Mouse (Mus musculus): Measurements from ENCODE around the gene Rpgrip1. TPM values are rescaled to one million over a fixed set of nuclear protein-coding genes. Genes with fewer than 3 reads are reported as not detected.

Gene Rpgrip1
- polyA plus RNA-seq, 1 experiment, result 0.95 TPM

DNA sequence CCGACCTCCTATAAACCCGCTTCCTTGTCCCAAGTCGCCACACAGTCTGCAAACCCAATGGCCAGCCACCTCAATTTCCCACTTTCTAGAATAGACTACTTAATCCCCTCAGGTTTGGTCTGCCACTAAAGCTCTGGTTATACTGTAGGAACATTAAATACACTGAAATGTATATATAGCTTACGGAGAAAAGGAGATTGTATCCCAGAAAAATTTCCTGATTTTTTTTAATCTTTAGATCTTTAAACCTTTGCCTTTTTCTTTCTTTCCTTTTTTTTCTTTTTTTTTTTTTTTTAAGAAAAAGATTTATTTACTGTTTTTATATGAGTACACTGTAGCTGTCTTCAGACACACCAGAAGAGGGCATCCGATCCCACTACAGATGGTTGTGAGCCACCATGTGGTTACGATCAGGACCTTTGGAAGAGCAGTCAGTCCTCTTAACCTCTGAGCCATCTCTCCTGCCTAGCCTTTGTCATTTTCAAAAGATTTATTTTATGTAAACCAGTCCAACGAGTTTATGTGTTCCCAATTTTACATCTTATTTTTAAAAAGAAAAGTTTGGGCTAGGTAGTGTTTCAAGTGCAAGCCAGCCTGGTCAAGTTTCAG lies 5.7 kb upstream of the Rpgrip1 start:
- peak overlapping the region; percentile 89 for H3K27ac ChIP-seq (replicated peaks; ENCODE audit: low read depth, low read length)
- H3K4me3 ChIP-seq (ENCODE audit: insufficient read depth, low read depth, low read length), result peak overlapping the region; percentile 58
- H3K4me1 ChIP-seq (ENCODE audit: control insufficient read depth, insufficient read depth, insufficient read length, low read length), result peaks cover 10% of the 10 kb centered on the region

DNA sequence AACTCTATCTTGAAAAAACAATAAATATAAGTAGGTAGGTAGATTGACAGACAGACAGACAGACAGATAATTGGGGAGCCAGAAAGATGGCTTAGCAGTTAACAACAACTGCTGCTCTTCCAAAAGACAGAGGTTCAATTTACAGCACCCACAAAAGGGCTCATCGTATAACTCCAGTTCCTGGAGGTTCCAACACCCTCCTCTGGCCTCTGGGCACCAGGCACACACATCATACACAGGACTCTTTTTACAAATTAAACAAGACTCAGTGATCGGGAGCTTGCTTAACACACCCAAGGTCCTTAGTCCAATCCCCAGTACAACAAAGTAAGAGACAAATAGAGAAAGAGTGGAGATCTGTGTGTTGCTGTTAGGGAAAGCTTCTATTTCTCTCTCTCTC lies 5.2 kb upstream of the Rpgrip1 start:
- Histone ChIP-seq H3K4me1 (ENCODE audit: control insufficient read depth, insufficient read depth, insufficient read length, low read length) (peaks cover 10% of the 10 kb centered on the region), H3K27ac (replicated peaks; ENCODE audit: low read depth, low read length) (no peak overlapping the region), H3K4me3 (ENCODE audit: insufficient read depth, low read depth, low read length) (no peak overlapping the region)

DNA sequence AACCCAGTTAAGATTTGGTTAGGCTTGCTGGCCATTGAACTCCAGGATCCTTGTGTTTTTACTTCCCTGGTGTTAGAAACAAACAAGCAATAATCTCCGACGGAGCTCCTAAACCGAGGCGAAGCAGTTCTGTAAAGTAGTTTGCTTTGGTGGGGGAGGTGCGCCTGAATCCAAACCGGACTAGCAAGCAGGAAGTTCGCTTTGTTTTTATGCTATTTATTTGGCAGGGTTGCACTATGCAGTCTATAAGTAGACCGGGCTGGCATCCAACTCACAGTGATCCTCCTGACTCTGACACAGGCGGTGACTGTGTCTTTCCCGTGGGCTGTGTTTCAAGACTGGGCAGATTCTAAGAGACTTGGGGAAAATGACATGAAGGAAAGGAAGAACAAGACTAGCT lies 3.8 kb upstream of the Rpgrip1 start:
- H3K27ac ChIP-seq (replicated peaks; ENCODE audit: low read depth, low read length), result peak overlapping the region; percentile 82
- H3K4me3 ChIP-seq (ENCODE audit: insufficient read depth, low read depth, low read length), result no peak overlapping the region
- peaks cover 3% of the 10 kb centered on the region; the same call in 1 of the 2 replicates for H3K4me1 ChIP-seq (ENCODE audit: control insufficient read depth, insufficient read depth, insufficient read length, low read length)

DNA sequence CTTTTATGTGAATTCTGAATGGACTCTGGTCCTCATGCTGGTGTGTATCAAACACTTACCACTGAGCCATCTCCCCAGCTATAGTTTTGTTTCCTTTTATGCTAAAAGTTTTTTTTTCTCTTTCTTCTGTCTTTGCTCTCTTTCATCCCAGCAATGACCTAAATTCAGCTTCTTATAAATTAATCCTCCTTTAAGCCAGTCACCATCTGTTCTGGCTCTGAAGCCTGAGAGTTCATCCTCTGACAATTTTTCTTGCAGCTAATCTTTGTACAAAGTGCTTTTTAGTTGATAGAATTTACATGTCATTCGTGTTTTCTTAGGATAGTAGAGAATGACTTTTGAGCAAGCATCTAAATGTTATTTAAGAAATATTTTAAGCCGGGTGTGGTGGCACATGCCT lies 2.5 kb upstream of the Rpgrip1 start:
- Histone ChIP-seq H3K4me3 (ENCODE audit: insufficient read depth, low read depth, low read length) (no peak overlapping the region), H3K27ac (replicated peaks; ENCODE audit: low read depth, low read length) (no peak overlapping the region), H3K4me1 (ENCODE audit: control insufficient read depth, insufficient read depth, insufficient read length, low read length) (peaks cover 3% of the 10 kb centered on the region; the same call in 1 of the 2 replicates)

DNA sequence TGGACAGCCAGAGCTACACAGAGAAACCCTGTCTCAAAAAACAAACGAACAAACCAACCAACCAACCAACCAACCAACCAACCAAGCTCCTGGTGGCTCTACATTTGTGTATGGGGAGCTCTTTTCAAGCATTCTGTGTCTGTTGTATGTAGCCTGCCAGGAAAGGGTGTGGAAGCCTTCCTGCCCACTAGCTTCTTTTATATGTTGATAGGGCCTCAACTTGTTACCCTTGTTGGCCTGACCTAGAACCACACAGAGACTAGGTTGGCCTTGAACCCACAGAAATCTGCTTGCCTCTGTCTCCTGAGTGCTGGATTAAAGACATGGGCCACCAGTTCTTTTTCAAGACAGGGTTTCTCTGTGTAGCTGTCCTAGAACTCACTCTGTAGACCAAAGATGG lies 3.6 kb downstream of the Rpgrip1 start:
- Histone ChIP-seq H3K4me3 (ENCODE audit: insufficient read depth, low read depth, low read length) (no peak overlapping the region), H3K4me1 (ENCODE audit: control insufficient read depth, insufficient read depth, insufficient read length, low read length) (no peaks in the 10 kb centered on the region), H3K27ac (replicated peaks; ENCODE audit: low read depth, low read length) (no peak overlapping the region)

DNA sequence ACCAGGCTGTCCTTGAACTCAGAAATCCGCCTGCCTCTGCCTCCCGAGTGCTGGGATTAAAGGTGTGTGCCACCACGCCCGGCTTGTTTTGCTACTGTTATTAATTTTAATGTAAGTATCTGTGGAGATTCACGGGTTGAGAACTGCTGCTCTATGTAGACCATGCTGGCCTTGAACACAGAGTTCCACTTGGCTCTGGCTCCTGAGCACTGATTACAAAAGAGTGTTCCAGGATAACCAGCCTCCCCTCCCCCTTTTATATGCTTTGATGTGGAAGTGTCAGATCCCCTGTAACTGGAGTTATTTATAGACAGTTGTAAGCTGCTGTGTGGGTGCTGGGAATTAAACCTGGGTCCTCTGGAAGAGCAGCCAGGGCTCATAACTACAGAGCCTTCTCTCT lies 6.7 kb downstream of the Rpgrip1 start:
- Histone ChIP-seq H3K4me3 (ENCODE audit: insufficient read depth, low read depth, low read length) (no peak overlapping the region), H3K27ac (replicated peaks; ENCODE audit: low read depth, low read length) (no peak overlapping the region), H3K4me1 (ENCODE audit: control insufficient read depth, insufficient read depth, insufficient read length, low read length) (no peaks in the 10 kb centered on the region)

DNA sequence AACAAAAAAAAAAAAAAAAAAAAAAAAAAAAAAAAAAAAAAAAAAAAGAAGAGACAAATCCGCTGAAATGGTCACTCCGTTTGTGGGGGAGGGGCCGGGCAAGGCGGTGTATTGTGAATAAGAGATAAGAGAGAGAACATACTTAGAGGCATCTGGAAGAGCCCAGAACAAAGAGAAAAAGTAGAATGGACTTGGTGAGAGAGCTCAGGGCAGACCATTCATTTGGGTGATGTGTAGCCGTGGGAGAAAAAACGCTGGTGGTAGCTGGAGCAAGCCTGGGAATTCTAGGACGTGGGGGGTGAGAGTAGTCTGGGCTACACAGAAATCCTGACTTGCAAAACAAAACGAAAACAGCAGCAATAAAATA lies 7.9 kb downstream of the Rpgrip1 start:
- no peaks in the 10 kb centered on the region for H3K4me1 ChIP-seq (ENCODE audit: control insufficient read depth, insufficient read depth, insufficient read length, low read length)
- H3K27ac ChIP-seq (replicated peaks; ENCODE audit: low read depth, low read length), result no peak overlapping the region
- H3K4me3 ChIP-seq (ENCODE audit: insufficient read depth, low read depth, low read length), result peak overlapping the region; percentile 67

DNA sequence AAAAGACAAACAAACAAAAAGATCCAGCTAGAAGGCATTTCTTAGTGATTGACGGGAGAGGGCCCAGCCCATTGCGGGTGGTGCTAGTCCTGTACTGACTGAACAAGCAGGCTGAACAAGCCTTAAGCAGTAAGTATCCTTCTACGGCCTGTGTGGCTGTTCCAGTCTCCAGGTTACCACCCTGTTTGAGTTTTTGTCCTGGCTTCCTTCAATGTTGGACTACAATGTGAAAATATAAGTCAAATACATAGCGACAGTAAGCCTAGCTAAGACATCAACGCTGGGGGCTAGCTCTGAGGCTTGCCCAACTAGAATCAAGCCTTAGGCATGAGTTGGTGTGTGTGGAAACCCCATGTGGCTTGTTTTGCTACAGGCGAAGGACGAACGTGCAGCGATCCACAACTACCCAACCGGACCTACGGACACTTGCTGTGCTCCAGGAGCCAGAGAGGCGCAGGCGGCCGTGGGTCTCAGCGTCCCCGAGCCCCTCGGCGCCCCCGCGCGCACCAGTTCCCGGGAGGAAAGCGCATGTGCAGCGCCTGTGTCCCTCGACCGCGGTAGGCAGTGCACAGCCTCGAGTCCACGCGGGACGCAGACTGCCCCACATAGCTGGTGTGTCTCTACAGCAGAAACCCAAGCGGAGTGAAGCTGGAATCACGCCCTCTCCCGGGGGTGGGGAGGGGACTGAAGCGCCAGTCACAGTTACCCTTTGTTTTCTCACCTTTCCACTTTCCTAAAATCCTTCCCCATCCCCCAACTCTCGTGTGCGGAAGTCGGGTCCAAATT lies 8.5 kb downstream of the Rpgrip1 start:
- Histone ChIP-seq H3K4me1 (ENCODE audit: control insufficient read depth, insufficient read depth, insufficient read length, low read length) (no peaks in the 10 kb centered on the region), H3K27ac (replicated peaks; ENCODE audit: low read depth, low read length) (no peak overlapping the region), H3K4me3 (ENCODE audit: insufficient read depth, low read depth, low read length) (peak overlapping the region; percentile 67)

DNA sequence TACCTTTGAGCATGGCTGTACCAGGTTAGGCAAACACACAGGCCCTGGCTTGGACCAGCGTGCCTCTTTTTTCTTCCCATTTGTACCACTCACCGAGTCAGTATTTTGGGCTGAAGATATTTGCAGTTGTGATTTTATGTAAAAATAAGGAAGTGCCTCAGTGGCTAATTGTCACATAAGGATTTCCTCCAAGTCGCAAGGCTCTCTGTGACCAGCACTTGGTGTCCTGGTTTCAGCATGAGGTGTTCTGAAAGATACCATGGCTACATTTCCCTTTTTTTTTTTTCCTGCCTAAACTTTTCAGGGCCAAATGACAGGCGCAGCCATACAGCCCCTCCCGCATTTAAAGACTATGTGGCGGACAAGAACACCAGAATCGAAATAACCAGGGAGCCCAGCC lies 9.7 kb downstream of the Rpgrip1 start:
- no peak overlapping the region for H3K27ac ChIP-seq (replicated peaks; ENCODE audit: low read depth, low read length)
- no peak overlapping the region for H3K4me3 ChIP-seq (ENCODE audit: insufficient read depth, low read depth, low read length)
- H3K4me1 ChIP-seq (ENCODE audit: control insufficient read depth, insufficient read depth, insufficient read length, low read length), result no peaks in the 10 kb centered on the region

DNA sequence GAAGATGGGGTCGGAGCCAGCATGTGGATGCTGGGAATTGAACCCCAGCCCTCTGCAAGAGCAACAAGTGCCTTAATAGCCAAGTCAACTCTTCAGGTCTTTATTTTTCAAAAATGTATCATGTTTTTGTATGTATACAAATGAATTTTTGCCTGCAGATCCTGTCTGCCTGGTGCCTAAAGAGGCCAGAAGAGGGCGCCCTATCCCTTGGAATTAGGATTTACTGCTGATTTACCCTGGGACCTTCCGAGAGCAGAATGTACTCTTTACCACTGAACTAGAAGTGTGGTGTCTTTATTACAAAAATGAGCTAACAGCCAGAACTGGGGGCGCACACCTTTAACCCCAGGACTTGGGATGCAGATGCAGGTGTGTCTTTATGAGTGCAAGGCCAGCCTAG lies 13.4 kb downstream of the Rpgrip1 start:
- H3K4me1 ChIP-seq (ENCODE audit: control insufficient read depth, insufficient read depth, insufficient read length, low read length), result no peaks in the 10 kb centered on the region
- no peak overlapping the region for H3K4me3 ChIP-seq (ENCODE audit: insufficient read depth, low read depth, low read length)
- no peak overlapping the region for H3K27ac ChIP-seq (replicated peaks; ENCODE audit: low read depth, low read length)

DNA sequence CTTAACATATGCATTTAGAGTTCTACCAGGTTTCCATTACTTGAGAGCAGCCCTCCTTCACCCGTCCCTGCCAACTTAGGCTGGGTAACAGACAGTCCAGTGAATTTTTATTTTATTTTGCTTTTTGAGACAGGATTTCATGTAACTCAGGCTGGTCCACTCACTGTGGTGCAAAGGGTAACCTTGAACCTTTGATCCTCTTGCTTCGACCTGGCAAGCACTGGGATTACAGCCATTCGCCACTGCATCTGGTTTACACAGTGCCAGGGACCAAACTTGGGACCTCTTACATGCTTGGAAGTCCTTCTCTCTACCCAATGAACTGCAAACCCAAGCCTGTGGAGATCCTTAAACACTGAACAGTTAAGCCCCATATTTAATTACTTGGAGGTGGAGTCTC lies 14.1 kb downstream of the Rpgrip1 start:
- Histone ChIP-seq H3K4me1 (ENCODE audit: control insufficient read depth, insufficient read depth, insufficient read length, low read length) (no peaks in the 10 kb centered on the region), H3K27ac (replicated peaks; ENCODE audit: low read depth, low read length) (no peak overlapping the region), H3K4me3 (ENCODE audit: insufficient read depth, low read depth, low read length) (no peak overlapping the region)

DNA sequence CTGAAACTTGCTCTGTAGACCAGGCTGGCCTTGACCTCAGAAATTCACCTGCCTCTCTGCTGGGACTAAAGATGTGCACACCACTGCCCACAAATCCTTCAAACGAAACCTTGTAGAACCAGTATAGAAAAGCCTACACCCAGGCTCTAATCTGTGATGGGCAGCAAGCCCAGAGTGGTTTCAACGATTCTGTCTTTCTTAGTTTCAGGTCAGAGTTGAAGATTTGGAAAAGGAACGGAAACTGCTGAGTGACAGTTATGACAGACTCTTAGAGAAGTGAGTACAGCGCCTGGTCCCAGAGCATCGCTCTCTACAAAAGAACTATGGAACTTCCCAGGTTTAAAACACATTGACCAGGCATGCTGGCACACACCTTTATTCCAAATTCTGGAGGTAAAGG lies 23.1 kb downstream of the Rpgrip1 start:
- H3K27ac ChIP-seq (replicated peaks; ENCODE audit: low read depth, low read length), result no peak overlapping the region
- no peaks in the 10 kb centered on the region for H3K4me1 ChIP-seq (ENCODE audit: control insufficient read depth, insufficient read depth, insufficient read length, low read length)
- H3K4me3 ChIP-seq (ENCODE audit: insufficient read depth, low read depth, low read length), result no peak overlapping the region

DNA sequence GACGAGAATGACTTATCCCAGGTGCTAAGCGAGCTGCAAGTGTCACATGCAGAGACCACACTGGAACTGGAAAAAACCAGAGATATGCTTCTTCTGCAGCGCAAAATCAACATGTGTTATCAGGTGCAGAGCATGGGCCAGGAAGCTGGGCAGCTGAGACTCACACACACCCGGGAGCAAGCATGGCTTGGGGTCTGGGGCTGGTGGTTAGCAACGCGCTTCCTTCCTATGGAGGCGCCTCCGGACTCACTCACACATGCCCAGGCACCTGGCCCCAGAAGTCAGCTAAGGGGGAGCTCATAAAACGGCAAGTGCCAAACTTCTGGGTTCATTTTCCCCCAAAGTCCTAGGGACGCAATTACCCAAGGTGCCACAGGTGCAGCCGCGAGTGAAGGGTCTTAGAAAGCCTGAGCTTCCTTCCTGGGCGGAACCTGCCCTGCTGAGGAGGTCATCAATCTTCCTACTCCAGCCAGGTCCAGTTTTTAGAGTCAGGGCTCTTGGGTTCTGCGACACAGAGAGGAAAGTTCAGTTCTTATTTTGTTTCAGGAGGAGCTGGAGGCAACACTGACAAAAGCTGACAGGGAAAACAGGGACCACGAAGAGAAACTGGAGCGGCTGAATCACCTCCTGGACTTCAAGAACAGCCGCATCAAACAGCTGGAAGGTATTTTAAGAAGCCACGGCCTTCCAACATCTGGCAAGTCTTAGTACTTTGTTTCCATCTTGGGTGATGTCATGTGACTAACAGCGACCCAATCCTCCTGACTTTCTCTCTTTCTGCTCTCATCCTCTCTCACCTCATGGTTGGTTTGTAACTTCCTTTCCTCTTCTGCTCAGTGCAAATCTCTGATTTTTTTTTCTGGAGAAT lies 30.3 kb downstream of the Rpgrip1 start:
- Histone ChIP-seq H3K4me3 (ENCODE audit: insufficient read depth, low read depth, low read length) (peak overlapping the region; percentile 28), H3K27ac (replicated peaks; ENCODE audit: low read depth, low read length) (no peak overlapping the region), H3K4me1 (ENCODE audit: control insufficient read depth, insufficient read depth, insufficient read length, low read length) (no peaks in the 10 kb centered on the region)

DNA sequence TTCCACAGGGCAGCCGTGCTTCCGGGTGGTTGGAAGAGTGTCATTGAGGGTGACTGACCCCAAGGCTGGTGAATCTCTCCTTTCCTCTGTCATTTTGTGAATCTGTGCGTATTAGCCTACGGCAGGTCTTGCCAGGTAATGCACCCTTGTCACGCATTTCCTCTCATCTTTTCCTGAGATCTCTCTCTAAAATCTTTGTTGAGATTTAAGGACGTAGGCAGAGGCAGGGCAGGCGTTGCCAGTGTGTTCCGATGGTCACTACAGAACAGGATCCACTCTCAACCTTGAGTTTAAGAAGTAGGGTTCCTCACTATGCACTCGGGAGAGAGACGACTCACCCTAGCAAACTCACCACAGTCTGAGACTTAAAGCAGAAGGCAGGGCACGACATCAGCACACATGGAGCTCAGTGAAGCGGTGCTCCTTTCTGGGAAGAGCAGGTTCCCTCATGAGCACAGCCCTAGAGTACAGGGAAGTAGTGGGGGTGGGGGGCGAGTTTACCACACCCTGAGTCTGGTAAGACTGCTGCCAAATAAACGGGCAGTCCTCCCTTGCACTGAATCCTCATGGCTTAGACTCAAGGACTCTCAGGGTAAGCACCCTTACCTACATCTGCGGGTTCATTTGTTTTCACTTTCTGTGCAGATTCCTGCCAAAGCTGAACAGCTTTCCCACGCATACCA lies 31.1 kb downstream of the Rpgrip1 start:
- Histone ChIP-seq H3K27ac (replicated peaks; ENCODE audit: low read depth, low read length) (no peak overlapping the region), H3K4me1 (ENCODE audit: control insufficient read depth, insufficient read depth, insufficient read length, low read length) (no peaks in the 10 kb centered on the region), H3K4me3 (ENCODE audit: insufficient read depth, low read depth, low read length) (peak overlapping the region; percentile 28)

DNA sequence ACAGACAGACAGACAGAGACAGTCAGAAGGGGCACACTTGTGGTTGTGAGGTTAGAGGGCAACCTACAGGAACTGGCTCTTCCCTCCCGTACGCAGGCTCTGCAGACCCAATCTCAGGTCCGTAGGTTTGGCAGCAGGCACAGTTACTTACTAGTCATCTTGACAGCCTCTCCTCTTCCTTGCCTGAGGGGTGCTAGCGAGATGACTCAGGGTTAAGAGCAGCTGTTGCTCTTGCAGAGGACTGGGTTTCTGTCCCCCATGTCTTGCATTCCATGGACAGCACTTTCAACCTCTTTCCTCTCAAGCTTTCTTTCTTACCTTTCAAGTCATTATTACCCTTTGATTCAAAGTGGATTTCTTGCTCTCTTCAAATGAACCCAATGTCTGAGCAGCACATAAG lies 33.7 kb downstream of the Rpgrip1 start:
- H3K4me1 ChIP-seq (ENCODE audit: control insufficient read depth, insufficient read depth, insufficient read length, low read length), result no peaks in the 10 kb centered on the region
- H3K27ac ChIP-seq (replicated peaks; ENCODE audit: low read depth, low read length), result no peak overlapping the region
- H3K4me3 ChIP-seq (ENCODE audit: insufficient read depth, low read depth, low read length), result no peak overlapping the region
